Mouse (Mus musculus) limb, embryonic 10.5 days (tissue): ENCODE data around the gene Osbpl5. TPM values are rescaled to one million over a fixed set of nuclear protein-coding genes. Genes with fewer than 3 reads are reported as not detected.
A peak's percentile ranks its signal among the peaks of the same experiment; 100 is the strongest.

ENCODE experiments used
- DNase-seq: peaks from one replicate; pipeline ENCODE4 v3.0.0-alpha.2; 2017; ENCODE audit warnings: low spot score
- H3K27ac ChIP-seq: fragments of 300-500 bp; sonication (generic); 2 replicates; pipeline ENCODE4 v1.5.1; 2016; ENCODE audit warnings: mild to moderate bottlenecking
- H3K27me3 ChIP-seq: fragments of 300-500 bp; sonication (generic); 2 replicates; pipeline ENCODE4 v1.6.1; 2016; ENCODE audit warnings: low read depth, mild to moderate bottlenecking; ENCODE audit not compliant: poor library complexity, severe bottlenecking
- H3K36me3 ChIP-seq: fragments of 300-500 bp; sonication (generic); 2 replicates; pipeline ENCODE4 v1.6.1; 2016; ENCODE audit warnings: mild to moderate bottlenecking, moderate library complexity
- H3K4me1 ChIP-seq: fragments of 300-500 bp; sonication (generic); 2 replicates; pipeline ENCODE4 v1.6.1; 2016
- H3K4me3 ChIP-seq: fragments of 300-500 bp; sonication (generic); 2 replicates; pipeline ENCODE4 v1.5.1; 2016; ENCODE audit warnings: mild to moderate bottlenecking, moderate library complexity
- H3K9me3 ChIP-seq: fragments of 300-500 bp; sonication (generic); replicated peaks from 2 replicates; pipeline ENCODE4 v1.6.1; 2016; ENCODE audit warnings: mild to moderate bottlenecking
- WGBS: fragments of 180-500 bp; shearing (Covaris S2); methylation state at CpG from one replicate; pipeline ENCODE4 v1.1.7; 2016; 5-methylcytosine and 5-hydroxymethylcytosine counted together
- polyA plus RNA-seq: library from polyadenylated mRNA; unstranded; fragments of >200 nt; fragmentation: Nextera tagmentation; extraction: Ambion mirVana; gene quantifications from 2 replicates; pipeline ENCODE4 v1.2.1, GENCODE M21; 2016

Osbpl5 gene
- polyA plus RNA-seq = 12.3 and 19.9 TPM in 2 replicates

GRCm38 (mm10) chr7:143756125-143757026 lies at the start of gene Osbpl5:
TSS of gene Osbpl5 (minus strand) at chr7:143756985.
- Histone ChIP-seq H3K4me1 (peaks cover 16% of the 10 kb centered on the region), H3K9me3 (no peaks in the 10 kb centered on the region), H3K27ac (peak within 1 kb of the TSS; percentile 50), H3K27me3 (peaks cover 60% of the 10 kb centered on the region), H3K4me3 (peak within 1 kb of the TSS; percentile 49), H3K36me3 (no peaks in the 10 kb centered on the region)
- DNase-seq = no peak
- WGBS = 28% methylated on average over 22 of the region's 22 CpGs

GRCm38 (mm10) chr7:143805199-143805624 lies 48.4 kb upstream of the Osbpl5 start:
- no peaks in the 10 kb centered on the region for H3K9me3 ChIP-seq
- peaks cover 94% of the 10 kb centered on the region for H3K36me3 ChIP-seq
- H3K27ac ChIP-seq = no peak overlapping the region
- H3K4me3 ChIP-seq = no peak overlapping the region
- 78% methylated on average over 5 of the region's 5 CpGs for WGBS
- H3K4me1 ChIP-seq = no peaks in the 10 kb centered on the region
- no peak for DNase-seq
- no peaks in the 10 kb centered on the region for H3K27me3 ChIP-seq

- Histone ChIP-seq H3K27ac (no peak overlapping the region), H3K9me3 (no peaks in the 10 kb centered on the region), H3K36me3 (peaks cover 94% of the 10 kb centered on the region), H3K4me1 (no peaks in the 10 kb centered on the region), H3K4me3 (no peak overlapping the region), H3K27me3 (no peaks in the 10 kb centered on the region)
- WGBS = 92% methylated on average over 8 of the region's 8 CpGs
- DNase-seq = no peak
Measured at GRCm38 (mm10) chr7:143801195-143802065, 44.6 kb upstream of the Osbpl5 start.

- whole genome bisulfite sequencing = 100% methylated on average over 1 of the region's 1 CpGs
- DNase-seq = no peak
- Histone ChIP-seq H3K27me3 (no peaks in the 10 kb centered on the region), H3K4me3 (no peak overlapping the region), H3K27ac (no peak overlapping the region), H3K4me1 (no peaks in the 10 kb centered on the region), H3K36me3 (peaks cover 94% of the 10 kb centered on the region), H3K9me3 (no peaks in the 10 kb centered on the region)
Measured at GRCm38 (mm10) chr7:143800770-143801169, 44.0 kb upstream of the Osbpl5 start.

- no peaks in the 10 kb centered on the region for H3K4me1 ChIP-seq
- WGBS = 89% methylated on average over 4 of the region's 4 CpGs
- H3K27me3 ChIP-seq = no peaks in the 10 kb centered on the region
- H3K9me3 ChIP-seq = no peaks in the 10 kb centered on the region
- no peak overlapping the region for H3K4me3 ChIP-seq
- DNase-seq = no peak
- H3K36me3 ChIP-seq = peaks cover 89% of the 10 kb centered on the region
- H3K27ac ChIP-seq = no peak overlapping the region
Measured at GRCm38 (mm10) chr7:143798783-143799182, 42.0 kb upstream of the Osbpl5 start.

GRCm38 (mm10) chr7:143793121-143793520 lies 36.3 kb upstream of the Osbpl5 start:
- peak; percentile 44 for DNase-seq
- Histone ChIP-seq H3K36me3 (peaks cover 33% of the 10 kb centered on the region), H3K9me3 (no peaks in the 10 kb centered on the region), H3K4me1 (no peaks in the 10 kb centered on the region), H3K27me3 (no peaks in the 10 kb centered on the region), H3K27ac (no peak overlapping the region), H3K4me3 (no peak overlapping the region)
- 67% methylated on average over 4 of the region's 4 CpGs for WGBS

GRCm38 (mm10) chr7:143792336-143792985 lies 35.7 kb upstream of the Osbpl5 start:
- H3K4me1 ChIP-seq = no peaks in the 10 kb centered on the region
- no peak for DNase-seq
- no peaks in the 10 kb centered on the region for H3K9me3 ChIP-seq
- H3K27me3 ChIP-seq = no peaks in the 10 kb centered on the region
- WGBS = 82% methylated on average over 6 of the region's 6 CpGs
- H3K4me3 ChIP-seq = no peak overlapping the region
- H3K36me3 ChIP-seq = peaks cover 26% of the 10 kb centered on the region
- H3K27ac ChIP-seq = no peak overlapping the region

- peak within 1 kb of the TSS; percentile 87 for H3K27ac ChIP-seq
- 4% methylated on average over 21 of the region's 21 CpGs for WGBS
Measured at GRCm38 (mm10) chr7:143783996-143784829, 27.4 kb upstream of the Osbpl5 start, which contains the start of gene Mrgpre. TSS of gene Mrgpre (minus strand) at chr7:143784500.

GRCm38 (mm10) chr7:143783378-143783995 lies 26.7 kb upstream of the Osbpl5 start:
- peak overlapping the region; percentile 58 for H3K4me3 ChIP-seq
- peaks cover 6% of the 10 kb centered on the region; the same call in 1 of the 2 replicates for H3K27me3 ChIP-seq
- peaks cover 25% of the 10 kb centered on the region for H3K4me1 ChIP-seq
- H3K27ac ChIP-seq = peak overlapping the region; percentile 87
- no peaks in the 10 kb centered on the region for H3K9me3 ChIP-seq
- no peaks in the 10 kb centered on the region for H3K36me3 ChIP-seq
- no peak for DNase-seq
- WGBS = 13% methylated on average over 6 of the region's 6 CpGs

More at GRCm38 (mm10) chr7:143783996-143784829, 27.4 kb upstream of the Osbpl5 start, which contains the start of gene Mrgpre:
- Histone ChIP-seq H3K4me1 (peaks cover 25% of the 10 kb centered on the region), H3K9me3 (no peaks in the 10 kb centered on the region), H3K4me3 (peak within 1 kb of the TSS; percentile 58), H3K27me3 (peaks cover 6% of the 10 kb centered on the region; the same call in 1 of the 2 replicates), H3K36me3 (no peaks in the 10 kb centered on the region)
- peak; percentile 76 for DNase-seq

- Histone ChIP-seq H3K4me3 (no peak overlapping the region), H3K27me3 (peaks cover 6% of the 10 kb centered on the region; the same call in 1 of the 2 replicates), H3K4me1 (no peaks in the 10 kb centered on the region), H3K27ac (no peak overlapping the region), H3K9me3 (no peaks in the 10 kb centered on the region), H3K36me3 (no peaks in the 10 kb centered on the region)
- WGBS = 74% methylated on average over 2 of the region's 2 CpGs
- no peak for DNase-seq
Measured at GRCm38 (mm10) chr7:143777375-143777774, 20.6 kb upstream of the Osbpl5 start.

- Histone ChIP-seq H3K27ac (no peak overlapping the region), H3K36me3 (no peaks in the 10 kb centered on the region), H3K27me3 (peaks cover 6% of the 10 kb centered on the region; the same call in 1 of the 2 replicates), H3K4me3 (no peak overlapping the region), H3K9me3 (no peaks in the 10 kb centered on the region), H3K4me1 (no peaks in the 10 kb centered on the region)
- DNase-seq = no peak
- 26% methylated on average over 3 of the region's 3 CpGs for WGBS
Measured at GRCm38 (mm10) chr7:143776137-143776536, 19.4 kb upstream of the Osbpl5 start.
